Mouse (Mus musculus) embryonic facial prominence, embryonic 14.5 days (tissue): ENCODE results near the gene Notum. TPM values are rescaled to one million over a fixed set of nuclear protein-coding genes. Genes with fewer than 3 reads are reported as not detected.
A peak's percentile ranks its signal among the peaks of the same experiment; 100 is the strongest.

Experiments
- ATAC-seq: fragments of 200-750 bp; cut with Nextera tagmentation; 2 replicates; pipeline ENCODE4 v1.8.0; 2017; ENCODE audit warnings: low read depth, moderate number of reproducible peaks, moderate TSS enrichment
- DNase-seq: peaks from one replicate; pipeline ENCODE4 v3.0.0-alpha.2; 2015; ENCODE audit warnings: low spot score
- H3K27ac ChIP-seq: fragments of 300-500 bp; sonication (generic); replicated peaks from 2 replicates; pipeline ENCODE4 v1.5.1; 2014; ENCODE audit warnings: low read depth, mild to moderate bottlenecking, low read length, moderate library complexity
- H3K27me3 ChIP-seq: fragments of 300-500 bp; sonication (generic); replicated peaks from 2 replicates; pipeline ENCODE4 v1.6.1; 2014; ENCODE audit warnings: low read length; ENCODE audit not compliant: control insufficient read depth, insufficient read depth
- H3K36me3 ChIP-seq: fragments of 300-500 bp; sonication (generic); 2 replicates; pipeline ENCODE4 v1.6.1; 2014; ENCODE audit warnings: low read length, mixed read lengths; ENCODE audit not compliant: control insufficient read depth, insufficient read depth
- H3K4me1 ChIP-seq: fragments of 300-500 bp; sonication (generic); 2 replicates; pipeline ENCODE4 v1.6.1; 2014; ENCODE audit warnings: antibody characterized with exemption, low read length; ENCODE audit not compliant: control insufficient read depth, insufficient read depth
- H3K4me2 ChIP-seq: fragments of 300-500 bp; sonication (generic); 2 replicates; pipeline ENCODE4 v1.6.1; 2014; ENCODE audit warnings: low read depth, mild to moderate bottlenecking, low read length, moderate library complexity, mixed read lengths
- H3K4me3 ChIP-seq: fragments of 300-500 bp; sonication (generic); 2 replicates; pipeline ENCODE4 v1.5.1; 2014; ENCODE audit warnings: low read depth, mild to moderate bottlenecking, low read length
- H3K9ac ChIP-seq: fragments of 300-500 bp; sonication (generic); 2 replicates; pipeline ENCODE4 v1.6.1; 2014; ENCODE audit warnings: low read depth, mild to moderate bottlenecking, low read length, moderate library complexity, mixed read lengths
- H3K9me3 ChIP-seq: fragments of 300-500 bp; sonication (generic); 2 replicates; pipeline ENCODE4 v1.6.1; 2016; ENCODE audit warnings: low read length; ENCODE audit not compliant: control insufficient read depth
- WGBS: fragments of 180-500 bp; shearing (Covaris S2); extraction: QIAGEN DNeasy Blood & Tissue Kit; methylation state at CpG from one replicate; pipeline ENCODE4 v1.1.7; 2014; 5-methylcytosine and 5-hydroxymethylcytosine counted together
- polyA plus RNA-seq: library from polyadenylated mRNA; unstranded; fragments of >200 nt; fragmentation: Nextera tagmentation; extraction: Ambion mirVana; gene quantifications from 2 replicates; pipeline ENCODE4 v1.2.1, GENCODE M21; 2014

The Notum gene
- polyA plus RNA-seq, 1 experiment from 2014 or later: 3.6 TPM

DNA sequence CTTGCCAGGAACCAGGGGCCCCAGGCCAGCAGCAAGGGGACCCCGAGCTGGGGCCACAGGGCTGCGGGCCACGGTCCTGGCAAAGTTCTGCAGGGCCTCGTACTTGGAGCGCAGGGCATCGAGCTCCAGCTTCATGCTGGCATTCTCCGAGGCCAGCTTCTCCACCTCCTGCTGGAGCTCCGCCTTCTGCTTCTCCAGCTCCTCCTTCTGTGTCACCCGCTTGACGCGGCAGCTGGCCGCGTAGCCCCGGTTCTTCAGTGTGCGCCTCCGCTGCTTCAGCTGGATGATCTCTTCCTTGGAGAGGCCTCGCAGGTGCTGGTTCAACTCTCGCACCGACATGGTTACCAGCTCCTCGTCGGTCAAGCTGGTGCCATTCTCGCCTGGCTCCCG is 31.6 kb downstream of the Notum start:
- no peaks in the 10 kb centered on the region for H3K9me3 ChIP-seq
- no peak overlapping the region for H3K27ac ChIP-seq
- no peak overlapping the region for H3K9ac ChIP-seq
- no peak overlapping the region for H3K4me3 ChIP-seq
- H3K36me3 ChIP-seq: peaks cover 27% of the 10 kb centered on the region
- ATAC-seq (no peak), DNase-seq (no peak)
- H3K4me1 ChIP-seq: peaks cover 19% of the 10 kb centered on the region
- peak overlapping the region; percentile 90; the same call in 1 of the 2 replicates for H3K4me2 ChIP-seq
- WGBS: 76% methylated on average over 17 of the region's 23 CpGs
- no peaks in the 10 kb centered on the region for H3K27me3 ChIP-seq

DNA sequence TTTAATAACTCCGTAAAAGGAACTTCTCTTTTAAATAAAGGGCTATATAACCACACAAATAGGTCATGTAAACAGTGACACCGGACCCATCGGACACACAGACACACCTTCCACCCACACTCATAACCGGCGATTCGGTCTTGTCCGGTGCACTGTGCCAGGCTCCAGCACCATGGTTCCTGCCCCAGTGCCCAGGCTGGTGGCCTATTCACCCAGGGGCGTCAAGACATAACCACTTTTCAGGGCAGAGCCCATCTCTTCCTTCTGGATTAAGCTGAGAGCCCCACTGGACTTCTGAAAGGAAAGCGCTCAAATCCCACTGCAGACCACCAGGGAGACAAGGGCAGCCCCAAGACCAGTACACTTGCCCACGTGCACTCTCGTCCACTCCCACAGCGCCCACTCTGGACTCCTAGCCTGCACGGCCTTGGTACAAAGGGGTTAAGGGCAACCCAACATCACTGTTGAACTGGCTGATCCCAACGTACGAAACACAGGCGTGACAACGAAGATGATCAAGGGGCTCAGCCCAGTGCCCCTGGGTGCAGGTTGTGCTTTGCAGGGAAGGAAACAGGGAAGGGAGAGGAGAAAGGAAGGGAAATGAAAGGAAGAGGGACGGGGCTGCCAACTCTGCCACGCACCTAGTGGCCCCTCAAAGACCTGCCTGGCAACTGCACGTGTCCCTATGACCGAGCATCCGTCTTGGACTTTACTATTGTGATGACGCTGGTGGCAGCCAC is 32.2 kb downstream of the Notum start:
- 94% methylated on average over 23 of the region's 23 CpGs for WGBS

DNA sequence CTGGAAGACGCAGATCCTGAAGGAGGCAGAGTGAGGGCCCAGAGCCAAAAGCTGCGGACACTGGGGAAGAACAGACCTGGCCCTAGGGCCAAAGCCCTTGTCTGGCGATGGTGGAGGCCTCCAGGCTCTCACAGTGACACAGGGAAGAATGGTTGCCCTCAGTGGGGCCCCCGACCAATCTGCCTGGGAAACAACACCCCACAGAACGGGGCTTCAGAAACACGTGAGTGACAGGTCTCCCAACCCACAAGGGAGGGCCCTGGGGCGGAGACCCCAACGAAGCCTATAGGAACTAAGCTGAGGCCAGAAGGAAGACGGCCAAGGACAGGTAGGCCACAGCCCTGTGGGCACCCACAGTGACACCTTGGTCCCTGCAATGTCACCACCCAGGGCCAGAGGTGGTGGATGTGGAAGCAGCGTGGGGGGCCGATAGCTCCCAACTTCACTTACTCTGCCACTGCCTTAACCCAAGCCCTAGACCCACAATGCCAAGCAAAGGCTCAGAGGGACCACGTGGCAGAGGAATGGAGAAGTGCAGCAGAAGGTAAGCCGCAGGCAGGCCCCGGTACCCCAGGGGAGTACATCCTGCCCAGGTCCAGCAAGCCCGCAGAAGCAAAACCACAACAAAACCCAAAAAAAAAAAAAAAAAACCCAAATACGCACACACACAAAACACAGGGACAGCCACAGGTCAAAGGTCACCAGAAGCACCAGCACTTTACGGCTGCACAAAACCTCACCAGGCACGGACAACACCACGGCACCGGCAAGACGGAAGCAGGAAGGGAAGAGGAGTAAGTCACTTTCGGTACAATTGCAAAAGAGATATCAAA is 33.3 kb downstream of the Notum start:
- no peak for DNase-seq
- no peaks in the 10 kb centered on the region for H3K9me3 ChIP-seq
- H3K4me3 ChIP-seq: no peak overlapping the region
- H3K4me1 ChIP-seq: peaks cover 19% of the 10 kb centered on the region
- WGBS: 77% methylated on average over 22 of the region's 22 CpGs
- no peak overlapping the region for H3K9ac ChIP-seq
- no peak overlapping the region for H3K27ac ChIP-seq
- no peaks in the 10 kb centered on the region for H3K27me3 ChIP-seq
- H3K36me3 ChIP-seq: peaks cover 34% of the 10 kb centered on the region
- ATAC-seq: no peak
- H3K4me2 ChIP-seq: no peak overlapping the region

More for the DNA sequence above, 32.2 kb downstream of the Notum start:
- no peaks in the 10 kb centered on the region for H3K27me3 ChIP-seq
- H3K36me3 ChIP-seq: peaks cover 27% of the 10 kb centered on the region
- no peak overlapping the region for H3K27ac ChIP-seq
- H3K9me3 ChIP-seq: no peaks in the 10 kb centered on the region
- ATAC-seq (no peak), DNase-seq (no peak)
- peaks cover 19% of the 10 kb centered on the region for H3K4me1 ChIP-seq
- no peak overlapping the region for H3K9ac ChIP-seq
- no peak overlapping the region for H3K4me3 ChIP-seq
- no peak overlapping the region for H3K4me2 ChIP-seq

DNA sequence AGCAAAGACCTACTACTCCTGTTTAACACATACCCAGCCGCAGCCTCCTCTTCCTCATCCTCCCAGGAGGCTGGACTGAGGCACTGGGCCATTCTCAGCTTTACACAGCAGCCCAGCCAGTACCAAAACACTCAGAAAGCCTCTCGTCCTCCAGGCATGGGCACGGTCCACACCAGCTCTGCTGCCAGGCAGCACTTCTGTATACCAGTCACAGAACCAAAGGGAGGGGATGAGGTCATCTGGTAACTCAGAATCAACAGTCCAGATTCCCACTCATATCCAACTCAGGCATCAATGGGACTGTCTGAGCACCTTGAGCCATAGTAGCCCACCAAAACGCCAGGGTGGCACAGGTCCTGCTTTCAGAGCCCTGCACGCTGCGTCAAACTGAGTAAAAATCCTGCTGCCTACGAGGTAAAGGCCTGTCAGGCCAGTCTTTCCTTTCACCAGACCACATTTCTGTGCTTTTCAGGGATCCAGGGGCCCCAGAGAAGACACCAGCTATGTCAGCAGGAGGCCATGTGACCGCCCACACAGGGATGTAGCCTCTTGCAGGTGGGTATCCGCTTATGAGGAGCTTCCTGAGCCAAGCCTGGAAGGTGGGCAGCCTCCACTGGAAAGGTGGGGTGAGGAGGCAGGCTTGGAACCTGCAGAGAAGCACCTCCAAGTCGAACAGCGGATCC is 34.0 kb downstream of the Notum start:
- Histone ChIP-seq H3K4me3 (no peak overlapping the region), H3K36me3 (peaks cover 41% of the 10 kb centered on the region), H3K27ac (no peak overlapping the region), H3K9ac (no peak overlapping the region), H3K27me3 (no peaks in the 10 kb centered on the region), H3K4me1 (peaks cover 15% of the 10 kb centered on the region), H3K9me3 (no peaks in the 10 kb centered on the region), H3K4me2 (no peak overlapping the region)
- no peak for ATAC-seq
- WGBS: 89% methylated on average over 11 of the region's 11 CpGs
- DNase-seq: no peak

DNA sequence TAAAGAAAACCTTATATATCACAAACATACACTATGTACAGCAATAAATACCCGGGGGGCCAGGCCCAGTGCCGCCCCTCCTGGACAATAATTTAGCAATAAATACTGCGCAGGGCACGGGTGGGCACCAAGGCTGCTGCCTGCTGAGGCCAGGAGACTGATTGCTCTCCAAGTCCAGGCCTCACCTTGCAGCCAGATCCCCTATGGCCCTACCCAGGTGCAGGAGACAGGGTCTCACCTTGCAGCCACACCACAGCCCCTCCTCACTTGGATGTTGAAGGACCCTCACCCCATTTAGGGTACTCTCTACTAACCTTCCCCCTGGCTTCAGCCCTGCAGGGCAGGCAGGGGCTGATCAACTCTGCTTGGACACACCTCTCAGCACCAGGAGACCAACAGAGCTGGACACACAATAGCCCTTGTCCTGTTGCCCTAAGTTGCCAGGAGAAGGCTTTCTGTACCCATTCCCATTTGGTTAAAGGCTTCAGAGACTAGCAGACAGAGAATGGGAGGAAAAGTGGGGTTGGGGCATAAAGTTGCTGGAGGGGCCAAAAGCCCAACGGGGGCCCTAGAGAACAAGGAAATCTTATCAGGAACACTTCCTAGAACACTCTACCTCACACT is 35.7 kb downstream of the Notum start, which contains the start of gene Sirt7:
Gene Sirt7 (minus strand): TSS at position 89 of the 624 bp plus-strand sequence.
- Histone ChIP-seq H3K27me3 (no peaks in the 10 kb centered on the region), H3K4me2 (peak within 1 kb of the TSS; percentile 88), H3K4me1 (peaks cover 9% of the 10 kb centered on the region), H3K9ac (peak within 1 kb of the TSS; percentile 77), H3K4me3 (peak within 1 kb of the TSS; percentile 90), H3K27ac (peak within 1 kb of the TSS; percentile 57), H3K36me3 (peaks cover 55% of the 10 kb centered on the region), H3K9me3 (no peaks in the 10 kb centered on the region)
- DNase-seq: no peak
- 18% methylated on average over 5 of the region's 5 CpGs for WGBS
- ATAC-seq: peak; percentile 34; the same call in 1 of the 2 replicates

DNA sequence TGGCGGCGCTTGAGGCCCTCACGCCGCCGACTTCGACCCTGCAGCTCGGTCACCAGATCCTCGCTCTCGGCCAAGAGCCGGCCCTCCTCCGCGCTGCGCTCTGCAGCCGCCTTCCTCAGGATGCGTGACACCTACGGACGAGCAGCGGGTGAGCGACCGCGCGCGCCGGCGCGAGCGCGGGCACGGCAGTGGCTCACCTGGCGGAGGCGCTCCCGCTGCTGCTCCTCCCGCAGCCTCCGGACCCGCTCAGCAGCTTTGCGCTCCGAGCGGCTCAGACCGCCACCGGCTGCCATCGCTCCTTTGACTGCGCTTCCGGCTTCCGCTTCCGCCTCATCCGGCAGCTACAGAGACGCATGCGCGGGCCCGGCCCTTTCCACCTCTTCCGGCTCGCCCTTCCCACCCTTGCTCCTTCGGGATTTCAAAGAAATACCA is 36.3 kb downstream of the Notum start:
- 0% methylated on average over 23 of the region's 53 CpGs for WGBS
- Histone ChIP-seq H3K27me3 (no peaks in the 10 kb centered on the region), H3K4me1 (peaks cover 4% of the 10 kb centered on the region; the same call in 1 of the 2 replicates), H3K9ac (peak overlapping the region; percentile 77), H3K4me3 (peak overlapping the region; percentile 90), H3K4me2 (peak overlapping the region; percentile 88), H3K9me3 (no peaks in the 10 kb centered on the region), H3K27ac (peak overlapping the region; percentile 57; the same call in 1 of the 2 replicates), H3K36me3 (peaks cover 60% of the 10 kb centered on the region)
- peak; percentile 92 for ATAC-seq
- DNase-seq: peak; percentile 94

DNA sequence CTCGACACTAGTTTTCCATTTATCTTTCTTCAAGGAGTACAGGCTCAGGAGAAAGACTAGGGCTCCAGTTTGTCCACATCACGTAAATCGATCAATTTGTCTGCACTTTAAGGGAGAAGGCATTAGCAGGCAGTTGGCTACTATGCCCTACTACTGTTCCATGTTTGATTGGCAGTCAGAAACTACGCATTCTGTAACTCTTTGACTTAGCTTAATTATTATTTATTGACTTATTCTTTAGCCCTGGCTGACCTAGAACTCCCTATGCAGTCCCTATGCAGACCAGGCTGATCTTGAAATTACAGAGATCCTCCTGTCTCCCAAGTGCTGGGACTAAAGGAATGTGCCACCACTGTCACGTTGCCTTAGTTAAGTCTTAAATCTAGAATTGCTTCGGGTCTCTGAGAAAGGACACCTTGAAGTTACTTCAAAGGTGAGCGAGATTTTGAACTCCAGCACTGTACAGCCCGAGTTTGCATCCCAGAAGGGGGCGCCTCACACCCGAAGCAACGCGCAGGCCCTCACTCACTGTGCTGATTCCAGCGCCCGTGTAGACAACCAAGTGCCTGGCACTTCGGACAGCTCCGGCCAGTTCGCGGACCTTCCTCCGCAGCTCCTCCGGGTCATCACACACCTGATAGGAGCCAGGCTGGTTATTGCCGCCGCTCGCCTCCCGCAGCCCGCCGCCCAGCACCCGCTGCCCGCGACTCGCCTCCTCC is 36.9 kb downstream of the Notum start:
- H3K4me2 ChIP-seq: peak overlapping the region; percentile 88
- no peaks in the 10 kb centered on the region for H3K9me3 ChIP-seq
- H3K9ac ChIP-seq: peak overlapping the region; percentile 77
- peak overlapping the region; percentile 25; the same call in 1 of the 2 replicates for H3K27ac ChIP-seq
- H3K4me3 ChIP-seq: peak overlapping the region; percentile 90
- H3K27me3 ChIP-seq: no peaks in the 10 kb centered on the region
- H3K36me3 ChIP-seq: peaks cover 58% of the 10 kb centered on the region
- 13% methylated on average over 30 of the region's 30 CpGs for WGBS
- DNase-seq (peak; percentile 72), ATAC-seq (peak; percentile 77)
- H3K4me1 ChIP-seq: peaks cover 4% of the 10 kb centered on the region; the same call in 1 of the 2 replicates
